Mouse (Mus musculus): ENCODE data around the gene Prokr1. TPM values are rescaled to one million over a fixed set of nuclear protein-coding genes. Genes with fewer than 3 reads are reported as not detected.
"Not testable (repeated sequence)": the region's sequence is repeated elsewhere in the genome, so short reads cannot be mapped to it uniquely, and the experiment has no call there.

The Prokr1 gene
- 2.4 TPM in 2 replicates for polyA plus RNA-seq (2012; rRNA removed)

DNA sequence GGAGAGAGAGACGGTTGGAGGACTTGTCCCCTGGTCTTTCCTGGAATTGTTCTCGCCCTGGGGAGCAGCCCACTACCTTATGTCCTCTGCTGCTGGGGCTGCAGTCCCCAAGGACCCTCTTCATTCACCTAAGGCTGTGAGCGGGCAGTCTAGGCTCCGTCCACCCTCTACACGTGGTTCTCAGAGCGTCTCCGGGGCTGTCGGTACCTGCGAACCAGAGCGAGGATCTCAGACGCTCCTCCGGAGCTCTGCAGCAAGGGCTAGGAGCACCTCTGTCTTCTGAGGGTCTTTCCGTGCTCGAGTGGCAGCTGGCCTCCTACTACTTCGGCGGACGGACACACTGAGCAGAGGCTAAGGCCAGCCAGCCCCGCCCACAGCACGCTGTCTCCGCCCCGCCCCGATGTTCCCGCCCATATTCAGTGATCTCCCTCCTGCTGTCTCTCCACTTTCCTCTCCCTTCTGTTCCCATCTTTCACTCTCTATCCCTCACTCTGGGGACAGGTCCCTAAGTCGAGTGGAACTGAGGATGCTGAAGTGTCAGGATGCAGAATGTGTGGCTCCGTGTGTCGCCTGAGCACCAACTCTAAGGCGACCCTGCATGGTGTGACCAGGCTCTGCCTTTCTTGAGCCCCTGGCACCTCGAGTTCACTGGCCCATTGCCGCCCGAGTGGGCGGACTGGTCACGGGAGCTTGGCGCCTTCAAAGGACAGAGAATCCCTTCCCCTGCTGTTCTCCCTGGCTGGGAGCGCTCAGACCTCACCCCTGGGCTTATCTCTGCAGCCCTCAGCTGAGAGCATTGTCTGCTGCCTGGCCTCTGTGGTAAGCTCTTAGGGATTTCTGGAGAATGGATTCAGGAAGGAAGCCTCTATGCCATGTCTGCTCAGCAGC, at the start of gene Prokr1:
TSS of gene Prokr1 (minus strand) at position 350 of the 888 bp plus-strand sequence.
- TF ChIP-seq POLR2A (IDR thresholded peaks at IDR 0.05; ENCODE audit: borderline replicate concordance, extremely low read depth, insufficient read depth, insufficient read length, poor library complexity, severe bottlenecking) (peak; percentile 28; the same call in 1 of the 2 replicates), CTCF (IDR thresholded peaks at IDR 0.05; ENCODE audit: borderline replicate concordance, extremely low read depth, insufficient read depth, insufficient read length) (no peak)
- peak; percentile 80 for DNase-seq (ENCODE audit: low read depth)

DNA sequence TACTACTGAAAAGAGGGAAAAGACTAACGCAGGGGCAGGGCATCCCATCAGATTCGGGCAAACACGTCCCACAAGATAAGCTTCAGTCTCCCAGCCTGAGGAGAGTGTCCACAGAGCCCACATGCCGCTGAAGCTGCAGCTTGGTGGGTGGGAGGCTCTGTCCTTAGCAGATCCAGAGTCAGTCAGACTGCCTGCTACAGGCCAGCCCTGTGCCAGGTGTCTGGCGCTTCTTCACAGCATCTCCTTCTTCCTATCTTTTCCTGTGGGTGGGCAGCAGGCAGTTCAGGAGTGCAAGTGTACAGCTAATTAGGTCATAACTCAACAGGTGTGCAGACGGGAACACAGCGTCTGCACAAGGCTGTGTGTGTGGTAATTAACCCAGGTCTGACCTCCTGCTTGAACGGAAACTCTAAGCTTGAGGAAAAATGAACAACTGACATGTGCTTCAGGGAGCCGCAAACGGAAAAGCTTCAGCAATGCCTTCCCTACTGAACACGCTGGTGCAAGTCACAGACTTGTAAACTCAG, 47.7 kb upstream of the Prokr1 start:
- no peak for DNase-seq (ENCODE audit: low read depth)

GRCm38 (mm10) chr6:87632176-87632575, 41.6 kb upstream of the Prokr1 start:
- no peak for DNase-seq (ENCODE audit: low read depth)
- TF ChIP-seq POLR2A (IDR thresholded peaks at IDR 0.05; ENCODE audit: borderline replicate concordance, extremely low read depth, insufficient read depth, insufficient read length, poor library complexity, severe bottlenecking) (no peak), CTCF (IDR thresholded peaks at IDR 0.05; ENCODE audit: borderline replicate concordance, extremely low read depth, insufficient read depth, insufficient read length) (no peak)

More for the DNA sequence above, 47.7 kb upstream of the Prokr1 start:
- no peak for TF ChIP-seq POLR2A (IDR thresholded peaks at IDR 0.05; ENCODE audit: borderline replicate concordance, extremely low read depth, insufficient read depth, insufficient read length, poor library complexity, severe bottlenecking)
- no peak for TF ChIP-seq CTCF (IDR thresholded peaks at IDR 0.05; ENCODE audit: borderline replicate concordance, extremely low read depth, insufficient read depth, insufficient read length)

- DNase-seq (ENCODE audit: low read depth): not testable (repeated sequence)
These were observed 38.4 kb upstream of the Prokr1 start for GRCm38 (mm10) chr6:87628936-87629335.

GRCm38 (mm10) chr6:87623151-87623550, 32.6 kb upstream of the Prokr1 start:
- no peak for DNase-seq (ENCODE audit: low read depth)
- no peak for TF ChIP-seq POLR2A (IDR thresholded peaks at IDR 0.05; ENCODE audit: borderline replicate concordance, extremely low read depth, insufficient read depth, insufficient read length, poor library complexity, severe bottlenecking)
- TF ChIP-seq CTCF (IDR thresholded peaks at IDR 0.05; ENCODE audit: borderline replicate concordance, extremely low read depth, insufficient read depth, insufficient read length): no peak

DNA sequence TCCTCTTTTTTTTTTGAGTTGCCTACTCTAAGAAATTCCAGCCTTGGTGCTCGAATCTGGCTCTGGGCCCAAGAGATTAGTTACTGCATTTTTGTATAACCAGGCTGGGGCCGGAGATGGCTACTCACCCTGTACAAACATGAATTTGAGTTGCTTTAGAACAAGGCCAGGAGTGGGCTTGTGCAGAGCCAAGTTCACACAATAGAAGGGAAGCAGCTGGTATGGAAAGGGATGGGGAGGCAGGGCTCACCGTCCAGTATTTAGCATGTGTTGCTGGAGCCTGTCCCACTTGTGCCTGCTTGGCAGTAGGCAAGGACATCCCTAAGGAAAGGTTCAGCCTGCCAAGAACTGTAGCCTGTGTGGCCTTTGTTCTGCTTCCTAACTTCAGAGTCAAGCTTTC, 30.7 kb upstream of the Prokr1 start:
- peak; percentile 96 for DNase-seq (ENCODE audit: low read depth)
- no peak for TF ChIP-seq CTCF (IDR thresholded peaks at IDR 0.05; ENCODE audit: borderline replicate concordance, extremely low read depth, insufficient read depth, insufficient read length)
- TF ChIP-seq POLR2A (IDR thresholded peaks at IDR 0.05; ENCODE audit: borderline replicate concordance, extremely low read depth, insufficient read depth, insufficient read length, poor library complexity, severe bottlenecking): no peak

GRCm38 (mm10) chr6:87618021-87618420, 27.5 kb upstream of the Prokr1 start:
- DNase-seq (ENCODE audit: low read depth): no peak
- TF ChIP-seq POLR2A (IDR thresholded peaks at IDR 0.05; ENCODE audit: borderline replicate concordance, extremely low read depth, insufficient read depth, insufficient read length, poor library complexity, severe bottlenecking) (no peak), CTCF (IDR thresholded peaks at IDR 0.05; ENCODE audit: borderline replicate concordance, extremely low read depth, insufficient read depth, insufficient read length) (no peak)

- peak; percentile 82 for DNase-seq (ENCODE audit: low read depth)
- TF ChIP-seq POLR2A (IDR thresholded peaks at IDR 0.05; ENCODE audit: borderline replicate concordance, extremely low read depth, insufficient read depth, insufficient read length, poor library complexity, severe bottlenecking) (no peak), CTCF (IDR thresholded peaks at IDR 0.05; ENCODE audit: borderline replicate concordance, extremely low read depth, insufficient read depth, insufficient read length) (no peak)
These were observed 25.1 kb upstream of the Prokr1 start for GRCm38 (mm10) chr6:87615696-87616083.

DNA sequence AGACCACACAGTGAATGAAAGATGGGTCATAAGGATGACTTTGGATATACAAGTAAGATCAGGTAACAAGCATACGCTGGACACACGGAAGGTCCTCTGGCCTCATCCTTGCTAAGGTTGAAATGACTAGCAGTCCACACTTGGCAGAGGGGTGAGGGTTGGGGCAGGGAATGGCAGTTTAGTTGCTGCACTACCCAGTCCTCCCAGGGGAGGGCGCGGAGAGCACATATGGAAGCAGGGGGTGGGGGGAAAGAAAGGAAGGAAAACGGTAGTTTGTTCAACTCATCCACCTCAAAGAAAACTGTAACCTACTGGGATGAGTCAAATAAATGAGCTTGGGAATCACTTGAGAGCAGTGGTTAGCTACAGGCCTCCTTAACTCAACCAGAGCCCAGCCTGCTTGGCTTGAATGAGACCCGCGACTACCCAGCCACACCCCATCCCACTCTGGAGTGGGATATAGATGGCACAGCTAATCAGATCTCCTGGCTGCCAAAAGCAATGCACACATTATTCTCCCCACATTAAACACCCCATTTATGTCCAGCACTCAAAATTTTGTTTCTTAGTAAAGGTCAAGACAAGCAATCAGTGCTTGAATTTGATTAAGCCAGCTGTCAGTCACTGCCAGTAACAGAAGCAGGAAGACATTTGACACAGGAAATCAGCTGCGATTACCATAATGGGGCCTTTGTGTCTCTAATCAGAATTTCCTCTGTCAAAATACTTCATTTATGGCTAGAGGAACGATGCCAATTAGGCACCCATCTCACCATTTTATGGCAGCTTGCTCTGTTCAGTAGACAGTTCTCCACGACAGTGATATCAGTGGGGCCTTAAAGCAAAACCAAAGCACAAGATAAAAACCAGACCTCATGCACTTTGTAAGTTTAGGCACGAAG, 24.5 kb upstream of the Prokr1 start:
- TF ChIP-seq POLR2A (IDR thresholded peaks at IDR 0.05; ENCODE audit: borderline replicate concordance, extremely low read depth, insufficient read depth, insufficient read length, poor library complexity, severe bottlenecking): no peak
- peak; percentile 50; the same call in 1 of the 2 replicates for TF ChIP-seq CTCF (IDR thresholded peaks at IDR 0.05; ENCODE audit: borderline replicate concordance, extremely low read depth, insufficient read depth, insufficient read length)

DNA sequence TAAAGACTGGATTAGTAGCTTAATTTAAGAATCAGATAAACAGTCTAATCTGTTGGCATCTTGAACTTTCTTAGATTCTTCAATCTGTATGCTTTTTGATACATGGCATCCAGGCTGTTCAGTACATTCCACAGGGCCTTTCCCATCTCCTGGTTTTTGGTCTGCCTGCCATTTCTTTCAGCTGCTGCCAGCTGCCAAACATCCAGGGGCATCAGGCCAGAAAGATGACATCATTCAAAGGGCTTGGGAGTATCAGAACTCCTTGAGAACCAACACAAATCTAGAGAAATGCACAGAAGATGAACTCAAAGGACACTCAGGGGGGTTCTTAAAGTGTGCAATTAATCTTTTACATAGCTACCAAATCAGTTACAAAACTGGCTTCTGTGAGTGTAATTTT, 9.3 kb upstream of the Prokr1 start:
- TF ChIP-seq CTCF (IDR thresholded peaks at IDR 0.05; ENCODE audit: borderline replicate concordance, extremely low read depth, insufficient read depth, insufficient read length) (no peak), POLR2A (IDR thresholded peaks at IDR 0.05; ENCODE audit: borderline replicate concordance, extremely low read depth, insufficient read depth, insufficient read length, poor library complexity, severe bottlenecking) (no peak)
- peak; percentile 88 for DNase-seq (ENCODE audit: low read depth)

More for the DNA sequence above, 24.5 kb upstream of the Prokr1 start:
- peak; percentile 73 for DNase-seq (ENCODE audit: low read depth)

Data from brain, embryonic 14.5 days (tissue).